Comparison of ENCODE assay signal across 8 mouse cellular contexts in genomic region chr1:88658290-88658857, GRCm38 (mm10). TPM values are rescaled to one million over a fixed set of nuclear protein-coding genes. Genes with fewer than 3 reads are reported as not detected.
DNase-seq lines count a peak whose midpoint lies in the region; ATAC-seq and TF ChIP-seq lines count a peak whose summit lies in the region.

No protein-coding gene starts in this region.

- no peak for TF ChIP-seq CTCF in left cerebral cortex, adult 2 months (IDR thresholded peaks at IDR 0.05)

- no peaks in the 10 kb centered on the region for H3K4me1 ChIP-seq in hindbrain, embryonic 14.5 days (replicated peaks; ENCODE audit: control insufficient read depth, insufficient read depth, low read length)
- H3K4me1 ChIP-seq in hindbrain, embryonic 11.5 days (replicated peaks; ENCODE audit: control insufficient read depth, insufficient read depth, low read length), result no peaks in the 10 kb centered on the region
- H3K4me1 ChIP-seq in heart, embryonic 12.5 days (replicated peaks), result peaks cover 16% of the 10 kb centered on the region; the same call in 1 of the 2 replicates

- intact Hi-C loops in left cerebral cortex, adult 2 months (cut with DNase I), result loop anchor here (2.0 kb wide), 1 partner anchor 42 kb away; no protein-coding TSS in a partner anchor

- H3K27me3 ChIP-seq in hindbrain, embryonic 14.5 days (ENCODE audit: control insufficient read depth, insufficient read depth, low read length), result no peaks in the 10 kb centered on the region
- H3K27me3 ChIP-seq in hindbrain, embryonic 11.5 days (ENCODE audit: control insufficient read depth, insufficient read depth, low read length), result no peaks in the 10 kb centered on the region
- H3K27me3 ChIP-seq in heart, embryonic 12.5 days (replicated peaks), result no peaks in the 10 kb centered on the region

- peak; percentile 66 for DNase-seq in hindbrain, embryonic 14.5 days (ENCODE audit: low spot score)
- DNase-seq in hindbrain, embryonic 11.5 days (ENCODE audit: low spot score), result no peak
- peak; percentile 80 for DNase-seq in cerebellum, adult 9-10 months
- peak; percentile 17 to 46 for DNase-seq in left cerebral cortex, adult 2 months (ENCODE audit: extremely low spot score in 1 of 2, low spot score in 2 of 2)
- DNase-seq in right cerebral cortex, adult 18-20 months, result peak; percentile 46
- DNase-seq in spleen, postnatal 14 days (ENCODE audit: low spot score in 2 of 2), result no peak
- DNase-seq in neural tube, embryonic 10.5 days (ENCODE audit: extremely low spot score, low spot score), result no peak

- no peak overlapping the region for H3K4me3 ChIP-seq in hindbrain, embryonic 14.5 days (replicated peaks; ENCODE audit: low read length)
- H3K4me3 ChIP-seq in hindbrain, embryonic 11.5 days (ENCODE audit: low read depth, low read length), result no peak overlapping the region
- no peak overlapping the region for H3K4me3 ChIP-seq in heart, embryonic 12.5 days
- H3K4me3 ChIP-seq in left cerebral cortex, adult 2 months, result no peak overlapping the region

- H3K9ac ChIP-seq in hindbrain, embryonic 14.5 days, result no peak overlapping the region
- no peak overlapping the region for H3K9ac ChIP-seq in hindbrain, embryonic 11.5 days (ENCODE audit: low read depth, low read length)
- H3K9ac ChIP-seq in heart, embryonic 12.5 days, result no peak overlapping the region

- ATAC-seq in hindbrain, embryonic 14.5 days (ENCODE audit: low FRiP score), result peak; percentile 34; the same call in 1 of the 2 replicates
- no peak for ATAC-seq in hindbrain, embryonic 11.5 days (ENCODE audit: low FRiP score)
- ATAC-seq in heart, embryonic 12.5 days (ENCODE audit: insufficient number of reproducible peaks, low FRiP score), result peak; percentile 29; the same call in 1 of the 2 replicates

- H3K27ac ChIP-seq in hindbrain, embryonic 14.5 days, result peak overlapping the region; percentile 1; the same call in 1 of the 2 replicates
- H3K27ac ChIP-seq in hindbrain, embryonic 11.5 days (ENCODE audit: low read depth, low read length), result no peak overlapping the region
- peak overlapping the region; percentile 48; the same call in 1 of the 2 replicates for H3K27ac ChIP-seq in heart, embryonic 12.5 days (ENCODE audit: poor library complexity, severe bottlenecking)
- H3K27ac ChIP-seq in left cerebral cortex, adult 2 months, result no peak overlapping the region

- no peak overlapping the region for H3K4me2 ChIP-seq in hindbrain, embryonic 14.5 days (replicated peaks)
- H3K4me2 ChIP-seq in hindbrain, embryonic 11.5 days (replicated peaks; ENCODE audit: low read depth, low read length), result no peak overlapping the region
- no peak overlapping the region for H3K4me2 ChIP-seq in heart, embryonic 12.5 days

- 43% methylated on average over 6 of the region's 6 CpGs for WGBS in hindbrain, embryonic 14.5 days
- WGBS in hindbrain, embryonic 11.5 days, result 71% methylated on average over 6 of the region's 6 CpGs
- WGBS in heart, embryonic 12.5 days, result 46% methylated on average over 6 of the region's 6 CpGs

- no peaks in the 10 kb centered on the region for H3K9me3 ChIP-seq in hindbrain, embryonic 14.5 days (ENCODE audit: control insufficient read depth, low read length)
- H3K9me3 ChIP-seq in hindbrain, embryonic 11.5 days (ENCODE audit: control insufficient read depth, low read length), result no peaks in the 10 kb centered on the region
- no peaks in the 10 kb centered on the region for H3K9me3 ChIP-seq in heart, embryonic 12.5 days (replicated peaks)

- H3K36me3 ChIP-seq in hindbrain, embryonic 14.5 days (replicated peaks; ENCODE audit: control insufficient read depth, insufficient read depth), result no peaks in the 10 kb centered on the region
- no peaks in the 10 kb centered on the region for H3K36me3 ChIP-seq in hindbrain, embryonic 11.5 days (ENCODE audit: control insufficient read depth, insufficient read depth, low read length)
- H3K36me3 ChIP-seq in heart, embryonic 12.5 days, result no peaks in the 10 kb centered on the region

RNA-seq across cellular contexts. Expression of gene Arl4c, which starts 43.6 kb away (rescaled TPM):
- 23.0 and 26.2 TPM in 2 replicates for polyA plus RNA-seq in hindbrain, embryonic 14.5 days (2014; fragmentation: Nextera tagmentation; extraction: Ambion mirVana)
- polyA plus RNA-seq in hindbrain, embryonic 11.5 days (2014; fragmentation: Nextera tagmentation; extraction: Ambion mirVana), result 10.4 and 10.9 TPM in 2 replicates
- polyA plus RNA-seq in heart, embryonic 12.5 days (2016; fragmentation: Nextera tagmentation; extraction: Ambion mirVana), result 12.1 and 12.6 TPM in 2 replicates
- 10 to 100 TPM; 35.7 to 39.2 TPM for total RNA-seq in left cerebral cortex, adult 2 months (2021)

Comparison
In these comparisons a context has a peak if more than half of its experiments do, and no peak if none do; other contexts are left out.
1. DNase-seq: peak in hindbrain, embryonic 14.5 days (single experiment), cerebellum, adult 9-10 months (single experiment), left cerebral cortex, adult 2 months (2 of 2) and right cerebral cortex, adult 18-20 months (single experiment); none in hindbrain, embryonic 11.5 days (single experiment), spleen, postnatal 14 days (0 of 2) and neural tube, embryonic 10.5 days (single experiment).
2. H3K27ac ChIP-seq: peak in hindbrain, embryonic 14.5 days (single experiment) and heart, embryonic 12.5 days (single experiment); none in hindbrain, embryonic 11.5 days (single experiment) and left cerebral cortex, adult 2 months (single experiment).